Mouse (Mus musculus) lung, postnatal 0 days (tissue): ENCODE measurements at regions not wholly inside any gene's neighbourhood (a gene's known extent, or its start where the extent isn't known, plus 50 kb on each side); places are given as distances from the start of the nearest gene placed in this dataset.
"Not testable (repeated sequence)": the region's sequence is repeated elsewhere in the genome, so short reads cannot be mapped to it uniquely, and the experiment has no call there.

Experiments used
- CTCF ChIP-seq: IDR thresholded peaks from 2 replicates; pipeline ENCODE4 v1.5.1; 2016; ENCODE audit warnings: antibody characterized with exemption, mild to moderate bottlenecking
- EP300 ChIP-seq: IDR thresholded peaks from 2 replicates; pipeline ENCODE4 v1.6.1; 2016; ENCODE audit warnings: antibody characterized with exemption, mild to moderate bottlenecking, control low read depth

GRCm38 (mm10) chr7:60391011-60391863 is 251.2 kb upstream of the Snrpn start:
- not testable (repeated sequence) for TF ChIP-seq CTCF, EP300
